Mouse (Mus musculus) brain, embryonic 18.5 days (tissue): Measurements from ENCODE around the gene Ryk.

ENCODE experiments used
- DNase-seq: peaks from one replicate; pipeline ENCODE4 v3.0.0-alpha.2; 2012; ENCODE audit warnings: low read depth, low spot score

Gene Ryk

GRCm38 (mm10) chr9:102858283-102858682 lies 23.6 kb downstream of the Ryk start:
- DNase-seq, result no peak

GRCm38 (mm10) chr9:102859399-102859798 lies 24.7 kb downstream of the Ryk start:
- no peak for DNase-seq

GRCm38 (mm10) chr9:102859963-102860362 lies 25.2 kb downstream of the Ryk start:
- DNase-seq, result no peak

- no peak for DNase-seq
Measured at GRCm38 (mm10) chr9:102860802-102861469, 26.2 kb downstream of the Ryk start.

GRCm38 (mm10) chr9:102861789-102862188 lies 27.1 kb downstream of the Ryk start:
- no peak for DNase-seq

- no peak for DNase-seq
Measured at GRCm38 (mm10) chr9:102862260-102862659, 27.5 kb downstream of the Ryk start.

- no peak for DNase-seq
Measured at GRCm38 (mm10) chr9:102863876-102864545, 29.3 kb downstream of the Ryk start.

GRCm38 (mm10) chr9:102864931-102865330 lies 30.2 kb downstream of the Ryk start:
- no peak for DNase-seq

- DNase-seq, result no peak
Measured at GRCm38 (mm10) chr9:102865946-102866737, 31.4 kb downstream of the Ryk start.

- DNase-seq, result no peak
Measured at GRCm38 (mm10) chr9:102866893-102867292, 32.2 kb downstream of the Ryk start.

- no peak for DNase-seq
Measured at GRCm38 (mm10) chr9:102867516-102867915, 32.8 kb downstream of the Ryk start.

GRCm38 (mm10) chr9:102868451-102868850 lies 33.7 kb downstream of the Ryk start:
- no peak for DNase-seq

- DNase-seq, result no peak
Measured at GRCm38 (mm10) chr9:102876054-102876690, 41.5 kb downstream of the Ryk start.

GRCm38 (mm10) chr9:102877916-102878315 lies 43.2 kb downstream of the Ryk start:
- no peak for DNase-seq

- no peak for DNase-seq
Measured at GRCm38 (mm10) chr9:102879545-102879944, 44.8 kb downstream of the Ryk start.

- DNase-seq, result no peak
Measured at GRCm38 (mm10) chr9:102884703-102885102, 50.0 kb downstream of the Ryk start.

GRCm38 (mm10) chr9:102890166-102890565 lies 55.4 kb downstream of the Ryk start:
- DNase-seq, result no peak

- no peak for DNase-seq
Measured at GRCm38 (mm10) chr9:102892480-102893355, 58.0 kb downstream of the Ryk start.

- DNase-seq, result no peak
Measured at GRCm38 (mm10) chr9:102893356-102893870, 58.7 kb downstream of the Ryk start.

- no peak for DNase-seq
Measured at GRCm38 (mm10) chr9:102899916-102900315, 65.2 kb downstream of the Ryk start.

GRCm38 (mm10) chr9:102902308-102902707 lies 67.6 kb downstream of the Ryk start:
- no peak for DNase-seq
